Mouse (Mus musculus) erythroblast, embryonic 14.5 days (primary cell): ENCODE measurements around the gene Atxn1l. TPM values are rescaled to one million over a fixed set of nuclear protein-coding genes. Genes with fewer than 3 reads are reported as not detected.

Experiments
- H3K27me3 ChIP-seq: 2 replicates; pipeline ENCODE4 v1.6.1; 2012; ENCODE audit warnings: inconsistent platforms; ENCODE audit not compliant: control insufficient read depth
- H3K36me3 ChIP-seq: 2 replicates; pipeline ENCODE4 v1.6.1; 2012; ENCODE audit warnings: mild to moderate bottlenecking, inconsistent platforms; ENCODE audit not compliant: control insufficient read depth
- H3K4me1 ChIP-seq: 2 replicates; pipeline ENCODE4 v1.6.1; 2012; ENCODE audit warnings: inconsistent platforms; ENCODE audit not compliant: control insufficient read depth
- H3K4me3 ChIP-seq: replicated peaks from 2 replicates; pipeline ENCODE3; 2012; ENCODE audit warnings: moderate library complexity, mild to moderate bottlenecking, inconsistent platforms
- H3K9me3 ChIP-seq: 2 replicates; pipeline ENCODE4 v1.6.1; 2012; ENCODE audit warnings: low read length, inconsistent platforms, mixed read lengths; ENCODE audit not compliant: control insufficient read depth
- GATA1 ChIP-seq: IDR thresholded peaks from 2 replicates; pipeline ENCODE4 v1.6.1; 2012; ENCODE audit warnings: low read length, inconsistent platforms, mixed read lengths
- TAL1 ChIP-seq: IDR thresholded peaks from 3 replicates; pipeline ENCODE4 v1.6.1; 2012; ENCODE audit warnings: low read length, inconsistent platforms, mixed read lengths
- polyA plus RNA-seq: library from polyadenylated mRNA; stranded (reverse); fragments of >175 nt; gene quantifications from 2 replicates; pipeline ENCODE4 v1.2.3, GENCODE M21; 2012

Atxn1l gene
- polyA plus RNA-seq, 1 experiment, result 1.3 TPM

DNA sequence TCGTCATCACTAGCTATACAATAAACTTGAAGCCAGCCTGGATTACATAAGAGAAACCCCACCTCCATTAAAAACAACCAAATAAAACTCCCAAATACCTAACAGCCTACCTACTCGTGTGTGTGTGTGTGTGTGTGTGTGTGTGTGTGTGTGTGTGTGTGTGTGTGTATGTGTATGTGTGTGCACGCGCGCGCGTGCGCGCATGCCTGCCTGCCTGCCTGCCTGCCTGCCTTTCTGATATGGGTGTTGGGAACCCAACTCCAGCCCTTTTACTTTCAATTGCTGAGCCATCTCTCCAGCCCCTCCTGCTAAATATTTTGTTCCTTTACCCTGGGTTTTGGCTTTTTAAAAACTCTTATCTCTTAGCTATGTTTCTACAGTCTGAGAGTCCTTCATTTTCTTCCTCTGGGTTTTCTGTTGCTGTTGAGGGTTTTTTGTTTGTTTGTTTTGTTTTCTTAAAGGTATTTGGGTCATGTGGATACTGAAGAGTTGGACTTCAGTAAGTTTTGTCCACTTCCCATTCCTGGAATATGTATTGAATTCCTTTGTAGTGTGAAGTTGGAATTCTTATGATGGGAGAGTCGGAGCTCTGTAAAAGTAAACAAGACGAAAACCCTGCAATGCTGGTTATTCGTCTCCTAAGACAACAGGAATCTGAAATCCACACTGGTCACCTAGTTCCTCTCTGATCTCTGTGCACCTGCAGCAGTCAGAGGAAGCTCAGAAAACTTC, 10.1 kb upstream of the Atxn1l start:
- Histone ChIP-seq H3K36me3 (no peaks in the 10 kb centered on the region), H3K4me3 (no peak overlapping the region), H3K9me3 (no peaks in the 10 kb centered on the region), H3K27me3 (no peaks in the 10 kb centered on the region; the same call in 1 of the 2 replicates), H3K4me1 (no peaks in the 10 kb centered on the region)
- TF ChIP-seq TAL1 (no peak), GATA1 (no peak)

DNA sequence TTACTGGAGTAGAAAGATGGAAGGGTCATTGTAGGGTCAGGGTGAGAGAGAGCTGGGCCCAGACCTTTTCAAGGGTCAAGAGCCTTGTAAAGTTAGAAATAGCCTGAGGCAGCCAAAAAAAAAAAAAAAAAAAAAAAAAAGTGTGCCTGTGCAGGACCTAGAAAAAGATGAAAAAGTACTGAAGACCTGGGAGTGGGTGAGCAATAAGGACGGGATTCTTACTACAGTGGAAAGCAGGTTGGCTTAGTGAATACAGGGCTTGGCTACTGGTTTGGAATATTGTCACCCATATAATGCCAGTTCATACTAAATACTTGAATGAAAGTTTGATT, 476 bp upstream of the Atxn1l start:
- peaks cover 22% of the 10 kb centered on the region for H3K36me3 ChIP-seq
- H3K9me3 ChIP-seq, result no peaks in the 10 kb centered on the region
- H3K27me3 ChIP-seq, result no peaks in the 10 kb centered on the region
- TF ChIP-seq TAL1 (no peak), GATA1 (no peak)
- H3K4me3 ChIP-seq, result peak overlapping the region; percentile 97
- H3K4me1 ChIP-seq, result peaks cover 18% of the 10 kb centered on the region

DNA sequence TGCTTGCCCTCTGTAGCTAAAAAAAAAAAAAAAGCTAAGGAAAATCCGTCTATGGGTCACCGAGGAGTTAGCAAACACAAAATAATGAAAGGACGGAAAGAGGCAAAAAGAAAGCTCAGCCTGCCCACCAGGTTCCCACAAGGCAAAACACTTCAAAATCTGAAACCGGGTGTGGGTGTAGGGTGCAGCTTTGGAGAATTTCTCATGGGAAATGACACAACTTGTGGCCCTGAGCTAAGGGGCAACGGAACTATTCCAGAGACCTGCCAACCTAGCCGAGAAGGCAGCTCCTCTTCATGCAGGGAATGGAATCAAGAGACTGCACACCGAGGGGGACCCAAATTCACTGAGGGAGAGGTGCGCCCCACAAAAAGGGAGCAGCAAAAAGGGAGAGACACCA, 720 bp downstream of the Atxn1l start:
- H3K4me1 ChIP-seq, result peaks cover 18% of the 10 kb centered on the region
- no peaks in the 10 kb centered on the region for H3K27me3 ChIP-seq
- peaks cover 34% of the 10 kb centered on the region for H3K36me3 ChIP-seq
- H3K9me3 ChIP-seq, result no peaks in the 10 kb centered on the region
- H3K4me3 ChIP-seq, result peak overlapping the region; percentile 97
- TF ChIP-seq GATA1, result no peak
- TF ChIP-seq TAL1, result no peak

DNA sequence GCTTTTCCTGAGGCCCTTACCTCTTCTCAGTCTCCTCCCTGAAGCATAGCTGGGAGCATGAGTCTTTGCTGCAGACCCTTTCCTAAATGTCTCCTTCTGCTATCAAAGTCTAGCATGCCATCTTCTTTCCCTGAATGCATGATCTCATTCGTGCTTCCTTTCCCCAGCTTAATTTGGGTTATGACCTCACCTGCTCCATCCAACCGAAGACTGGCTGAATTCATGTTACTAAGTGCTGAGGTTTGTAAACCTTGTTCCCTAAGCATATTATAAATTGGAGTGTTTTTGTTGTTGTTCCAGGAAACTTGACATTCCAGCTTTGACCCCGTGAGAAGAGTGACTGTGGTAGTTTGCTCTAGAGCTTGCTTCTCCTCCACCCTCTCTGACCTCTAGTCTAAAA, 3.5 kb downstream of the Atxn1l start:
- peaks cover 18% of the 10 kb centered on the region for H3K4me1 ChIP-seq
- no peaks in the 10 kb centered on the region for H3K9me3 ChIP-seq
- no peaks in the 10 kb centered on the region for H3K27me3 ChIP-seq
- peaks cover 45% of the 10 kb centered on the region for H3K36me3 ChIP-seq
- TF ChIP-seq GATA1, result no peak
- TF ChIP-seq TAL1, result no peak
- H3K4me3 ChIP-seq, result no peak overlapping the region

DNA sequence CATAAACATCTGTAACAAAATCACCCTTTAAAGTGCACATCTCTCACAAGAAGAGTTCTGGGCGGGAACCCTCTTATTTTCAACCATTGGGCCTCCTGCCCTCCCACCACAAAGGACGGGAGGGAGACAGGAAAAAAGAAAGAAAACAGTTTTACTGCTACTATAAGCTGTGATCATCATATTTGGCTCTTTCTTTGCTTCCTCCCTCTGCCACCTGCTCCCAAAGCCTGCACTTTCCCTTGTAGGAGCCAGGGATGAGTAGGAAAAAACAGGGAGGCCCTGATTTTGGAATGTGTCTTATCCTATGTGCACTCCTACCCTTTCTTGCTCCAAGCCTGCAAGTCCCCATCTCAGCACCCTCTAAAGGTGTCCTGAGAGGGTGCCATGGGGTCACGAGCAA, 6.5 kb downstream of the Atxn1l start:
- Histone ChIP-seq H3K27me3 (no peaks in the 10 kb centered on the region), H3K4me1 (peaks cover under 1% of the 10 kb centered on the region), H3K4me3 (no peak overlapping the region), H3K36me3 (peaks cover 61% of the 10 kb centered on the region), H3K9me3 (no peaks in the 10 kb centered on the region)
- TF ChIP-seq GATA1 (no peak), TAL1 (no peak)

DNA sequence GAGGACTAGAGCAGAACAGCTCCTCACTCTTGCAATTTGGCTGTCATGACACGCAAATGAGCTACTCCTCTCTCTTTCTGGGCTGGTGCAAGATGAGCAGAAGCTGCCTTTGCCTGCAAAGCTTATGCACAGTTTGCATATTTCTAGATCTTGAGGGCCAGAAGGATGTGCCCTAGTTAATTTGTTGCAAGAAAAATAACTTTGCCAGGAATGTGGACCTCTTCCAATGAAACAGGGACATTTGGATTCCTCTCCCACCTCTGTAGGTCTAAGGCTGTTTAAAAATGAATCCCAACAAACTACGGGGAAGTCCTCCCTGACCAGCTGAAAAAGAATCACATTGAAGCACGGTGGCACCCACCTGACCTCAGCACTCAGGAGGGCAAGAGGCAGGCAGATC, 12.4 kb downstream of the Atxn1l start:
- peaks cover 75% of the 10 kb centered on the region for H3K36me3 ChIP-seq
- no peaks in the 10 kb centered on the region for H3K9me3 ChIP-seq
- no peaks in the 10 kb centered on the region for H3K4me1 ChIP-seq
- no peak overlapping the region for H3K4me3 ChIP-seq
- TF ChIP-seq GATA1 (no peak), TAL1 (no peak)
- H3K27me3 ChIP-seq, result no peaks in the 10 kb centered on the region

DNA sequence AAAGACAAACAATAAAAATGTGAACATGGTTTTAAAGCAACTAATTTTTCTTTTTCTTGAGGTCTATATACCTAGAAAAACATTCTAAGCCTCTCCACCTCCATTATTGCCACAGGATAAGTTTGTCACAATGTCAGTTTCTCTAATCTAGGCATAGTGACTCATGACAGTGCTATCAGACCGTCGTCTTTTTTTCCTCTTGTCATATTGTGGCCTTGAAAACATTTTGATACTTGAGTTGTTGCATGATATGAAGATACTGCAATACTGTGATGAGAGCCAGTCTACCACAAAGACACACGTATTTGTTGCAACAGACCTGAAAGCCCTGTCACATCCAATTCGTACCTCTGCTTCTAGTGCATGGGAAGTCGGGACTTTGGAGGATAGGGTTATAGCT, 22.6 kb downstream of the Atxn1l start:
- H3K4me1 ChIP-seq, result no peaks in the 10 kb centered on the region; the same call in 1 of the 2 replicates
- H3K9me3 ChIP-seq, result no peaks in the 10 kb centered on the region
- TF ChIP-seq GATA1 (no peak), TAL1 (no peak)
- peaks cover 91% of the 10 kb centered on the region for H3K36me3 ChIP-seq
- H3K27me3 ChIP-seq, result no peaks in the 10 kb centered on the region
- H3K4me3 ChIP-seq, result no peak overlapping the region

DNA sequence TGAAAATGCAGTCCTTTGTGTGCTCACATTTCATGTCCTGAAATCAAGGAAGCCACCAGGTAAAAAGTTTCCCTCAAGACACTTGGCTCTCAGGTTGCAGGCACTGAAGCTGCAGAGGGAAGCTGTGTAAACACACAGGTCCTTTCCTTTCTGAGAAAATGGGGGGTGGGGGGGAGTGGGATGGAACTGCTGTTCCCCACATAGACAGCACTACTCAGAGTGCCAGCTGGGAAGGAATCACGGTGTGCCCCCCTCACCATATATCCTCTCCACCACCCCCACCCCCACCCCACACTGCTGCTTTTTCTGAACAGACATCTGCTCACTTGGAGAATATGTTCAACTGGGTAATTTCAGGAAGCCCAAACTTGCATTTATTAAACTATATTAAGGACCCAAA, 25.0 kb downstream of the Atxn1l start:
- peaks cover 92% of the 10 kb centered on the region for H3K36me3 ChIP-seq

DNA sequence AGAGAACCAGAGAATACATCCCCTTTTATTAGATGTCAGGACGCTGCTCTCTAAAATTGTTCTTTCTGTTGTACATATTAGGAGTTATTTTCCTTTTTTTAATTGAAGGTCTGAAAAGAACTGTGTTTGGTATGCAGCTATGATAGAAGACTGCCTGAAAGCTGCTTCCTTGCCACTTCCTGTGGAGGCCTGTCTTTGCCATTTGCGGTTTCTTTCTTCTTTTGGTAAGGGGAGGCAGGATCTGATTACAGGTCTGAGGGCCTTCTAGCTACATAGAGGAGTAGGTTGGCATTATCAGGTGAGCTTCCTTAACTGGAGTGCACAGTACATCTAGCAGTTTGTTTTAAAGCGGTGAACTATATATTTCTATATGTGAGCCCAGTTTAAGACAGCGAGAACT, 29.6 kb downstream of the Atxn1l start:
- peaks cover 18% of the 10 kb centered on the region for H3K27me3 ChIP-seq
- H3K9me3 ChIP-seq, result no peaks in the 10 kb centered on the region
- peaks cover 34% of the 10 kb centered on the region for H3K4me1 ChIP-seq
- TF ChIP-seq TAL1, result no peak
- TF ChIP-seq GATA1, result no peak
- H3K36me3 ChIP-seq, result peaks cover 55% of the 10 kb centered on the region
- no peak overlapping the region for H3K4me3 ChIP-seq

More for the DNA sequence above, 25.0 kb downstream of the Atxn1l start:
- Histone ChIP-seq H3K4me1 (peaks cover 2% of the 10 kb centered on the region), H3K4me3 (no peak overlapping the region), H3K9me3 (no peaks in the 10 kb centered on the region), H3K27me3 (no peaks in the 10 kb centered on the region)
- no peak for TF ChIP-seq TAL1
- TF ChIP-seq GATA1, result no peak

DNA sequence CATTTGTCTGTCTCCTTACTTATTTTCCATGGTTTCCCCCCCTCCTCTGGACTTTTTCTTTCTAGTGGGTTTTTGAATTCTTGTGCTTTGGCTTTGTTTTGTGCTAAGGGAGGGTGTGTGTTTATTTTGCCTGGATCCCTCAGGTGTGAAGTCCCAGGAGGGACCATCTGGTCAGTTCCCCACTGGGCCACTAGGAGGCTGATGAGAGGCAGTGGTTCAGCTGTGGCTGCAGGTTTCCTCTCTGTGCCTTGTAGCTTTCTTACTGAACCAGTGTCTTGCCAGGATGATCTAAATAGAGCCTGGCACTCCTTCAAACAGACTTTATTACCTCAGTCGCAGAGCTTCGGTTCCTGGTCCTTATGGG, 30.7 kb downstream of the Atxn1l start:
- Histone ChIP-seq H3K9me3 (no peaks in the 10 kb centered on the region), H3K4me1 (peaks cover 34% of the 10 kb centered on the region), H3K27me3 (peaks cover 29% of the 10 kb centered on the region), H3K36me3 (peaks cover 44% of the 10 kb centered on the region), H3K4me3 (peak overlapping the region; percentile 86)
- TF ChIP-seq TAL1 (no peak), GATA1 (no peak)
